In the genomic region with DNA sequence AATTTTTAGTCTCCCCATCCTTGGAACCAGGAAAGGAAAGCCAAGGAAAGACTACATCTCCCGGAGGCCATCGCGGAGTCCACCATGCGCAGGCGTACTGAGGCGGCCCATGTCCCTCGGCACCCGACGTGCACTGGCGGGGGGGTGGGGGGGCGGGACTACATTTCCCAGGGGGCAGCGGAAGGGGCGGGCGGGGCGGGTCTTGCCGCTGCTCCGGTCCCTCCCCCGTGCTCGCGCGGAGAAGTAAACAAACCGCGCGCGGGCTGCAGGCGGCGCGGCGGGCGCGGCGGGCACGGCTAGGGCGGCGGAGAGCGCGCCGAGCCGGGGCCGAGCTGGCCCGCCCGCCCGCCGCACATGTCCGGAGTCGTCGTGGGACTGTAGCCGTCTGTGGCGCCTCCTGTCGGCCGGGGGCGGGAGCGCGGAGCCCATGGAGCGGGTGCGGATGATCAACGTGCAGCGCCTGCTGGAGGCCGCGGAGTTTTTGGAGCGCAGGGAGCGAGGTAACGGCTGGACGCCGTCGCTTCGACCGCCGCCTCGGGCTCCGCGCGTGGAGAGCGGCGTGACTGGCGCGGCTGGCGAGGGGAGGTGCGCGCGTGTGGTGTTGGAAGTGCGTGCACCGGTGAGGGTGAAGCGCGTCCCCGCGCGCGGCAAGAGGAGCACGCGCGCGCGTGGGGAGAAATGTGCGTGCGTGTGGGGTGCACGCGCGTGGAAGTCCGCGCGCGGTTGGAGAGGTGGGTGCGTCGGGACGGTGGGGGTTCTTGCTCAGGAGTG, we compare ENCODE assay signal across 8 mouse cellular contexts. TPM values are rescaled to one million over a fixed set of nuclear protein-coding genes. Genes with fewer than 3 reads are reported as not detected.
DNase-seq lines count a peak whose midpoint lies in the region; ATAC-seq and TF ChIP-seq lines count a peak whose summit lies in the region.

No protein-coding gene starts in this region.

- TF ChIP-seq POLR2A in bone marrow macrophage, adult 2 months (IDR thresholded peaks at IDR 0.05; ENCODE audit: borderline replicate concordance, low read depth, low read length): no peak
- peak; percentile 14; the same call in 1 of the 2 replicates for TF ChIP-seq POLR2A in liver, adult 2 months (IDR thresholded peaks at IDR 0.05; ENCODE audit: extremely low read depth, insufficient read depth, low read length)

- WGBS in heart, embryonic 11.5 days (ENCODE audit: insufficient replicate concordance): under 1% methylated on average over 76 of the region's 106 CpGs
- under 1% methylated on average over 62 of the region's 106 CpGs for WGBS in kidney, embryonic 16.5 days
- WGBS in liver, adult 2 months: under 1% methylated on average over 81 of the region's 106 CpGs

- TF ChIP-seq CTCF in bone marrow macrophage, adult 2 months (IDR thresholded peaks at IDR 0.05; ENCODE audit: low read depth, low read length): 0 out of 2 replicates have a peak, but pooled peaks have one; percentile 29
- TF ChIP-seq CTCF in liver, adult 2 months (IDR thresholded peaks at IDR 0.05; ENCODE audit: low read depth, low read length): peak; percentile 76

- peak overlapping the region; percentile 96 for H3K4me2 ChIP-seq in heart, embryonic 11.5 days
- H3K4me2 ChIP-seq in kidney, embryonic 16.5 days (replicated peaks; ENCODE audit: low read depth, low read length): peak overlapping the region; percentile 92

- peak overlapping the region; percentile 76 for H3K4me3 ChIP-seq in bone marrow macrophage, adult 2 months (ENCODE audit: insufficient read depth, low read length)
- H3K4me3 ChIP-seq in heart, embryonic 11.5 days (ENCODE audit: low read depth, low read length): peak overlapping the region; percentile 83
- peak overlapping the region; percentile 90 for H3K4me3 ChIP-seq in kidney, embryonic 16.5 days (ENCODE audit: low read length)
- H3K4me3 ChIP-seq in liver, adult 2 months (ENCODE audit: insufficient read depth, low read depth, low read length): peak overlapping the region; percentile 96

- H3K9ac ChIP-seq in heart, embryonic 11.5 days (ENCODE audit: low read depth, low read length): peak overlapping the region; percentile 77
- H3K9ac ChIP-seq in kidney, embryonic 16.5 days (replicated peaks; ENCODE audit: low read length): peak overlapping the region; percentile 78
- peak overlapping the region; percentile 95 for H3K9ac ChIP-seq in liver, adult 2 months (ENCODE audit: low read depth, low read length)

- peaks cover 4% of the 10 kb centered on the region for H3K36me3 ChIP-seq in heart, embryonic 11.5 days (ENCODE audit: control insufficient read depth, insufficient read depth, low read length)
- H3K36me3 ChIP-seq in kidney, embryonic 16.5 days (ENCODE audit: insufficient read depth, low read length): peaks cover 19% of the 10 kb centered on the region
- peaks cover 3% of the 10 kb centered on the region; the same call in 1 of the 2 replicates for H3K36me3 ChIP-seq in liver, adult 2 months (ENCODE audit: control insufficient read depth, insufficient read depth, low read length)

- peaks cover 29% of the 10 kb centered on the region for H3K4me1 ChIP-seq in bone marrow macrophage, adult 2 months (ENCODE audit: control insufficient read depth, insufficient read depth, low read length)
- H3K4me1 ChIP-seq in heart, embryonic 11.5 days (ENCODE audit: control insufficient read depth, insufficient read depth, low read length): peaks cover 21% of the 10 kb centered on the region
- H3K4me1 ChIP-seq in kidney, embryonic 16.5 days (ENCODE audit: insufficient read depth, low read length): peaks cover 28% of the 10 kb centered on the region
- H3K4me1 ChIP-seq in liver, adult 2 months (ENCODE audit: control insufficient read depth, insufficient read depth, low read length): peaks cover 5% of the 10 kb centered on the region; the same call in 1 of the 2 replicates

- no peaks in the 10 kb centered on the region for H3K9me3 ChIP-seq in heart, embryonic 11.5 days (replicated peaks; ENCODE audit: control insufficient read depth, low read length)
- H3K9me3 ChIP-seq in kidney, embryonic 16.5 days (ENCODE audit: low read length): no peaks in the 10 kb centered on the region

- peak; percentile 94 for DNase-seq in B cell, adult 2 months
- peak; percentile 79 for DNase-seq in liver, adult 2 months (ENCODE audit: extremely low read depth, low read depth, low spot score)
- peak; percentile 82 to 88 for DNase-seq in spleen, postnatal 36 days (ENCODE audit: low spot score in 2 of 2)

- peak; percentile 64 for ATAC-seq in erythroblast, adult 5-6 weeks (replicated peaks; ENCODE audit: low FRiP score, poor library complexity, severe bottlenecking)
- peak; percentile 83 for ATAC-seq in heart, embryonic 11.5 days (replicated peaks; ENCODE audit: insufficient number of reproducible peaks, low FRiP score, low TSS enrichment)
- peak; percentile 81 for ATAC-seq in kidney, embryonic 16.5 days (ENCODE audit: low FRiP score, low TSS enrichment)
- ATAC-seq in monocyte, adult 5-6 weeks (replicated peaks; ENCODE audit: insufficient number of reproducible peaks, low FRiP score, low TSS enrichment, poor library complexity, severe bottlenecking): peak; percentile 63

- H3K79me2 ChIP-seq in liver, adult 2 months (ENCODE audit: control insufficient read depth, insufficient read depth, low read length): no peaks in the 10 kb centered on the region

- H3K27ac ChIP-seq in bone marrow macrophage, adult 2 months (ENCODE audit: insufficient read depth, low read depth, low read length): peak overlapping the region; percentile 29
- peak overlapping the region; percentile 76 for H3K27ac ChIP-seq in heart, embryonic 11.5 days (ENCODE audit: low read depth, low read length)
- H3K27ac ChIP-seq in kidney, embryonic 16.5 days (ENCODE audit: low read length): peak overlapping the region; percentile 80
- H3K27ac ChIP-seq in liver, adult 2 months (replicated peaks; ENCODE audit: insufficient read depth, low read depth, low read length): peak overlapping the region; percentile 48

- H3K27me3 ChIP-seq in heart, embryonic 11.5 days (ENCODE audit: control insufficient read depth, insufficient read depth, low read length): no peaks in the 10 kb centered on the region
- no peaks in the 10 kb centered on the region for H3K27me3 ChIP-seq in kidney, embryonic 16.5 days (ENCODE audit: insufficient read depth, low read length)
- H3K27me3 ChIP-seq in liver, adult 2 months (ENCODE audit: control insufficient read depth, insufficient read depth, low read length): no peaks in the 10 kb centered on the region

RNA-seq across cellular contexts. Expression of a gene that starts 19.1 kb away (rescaled TPM):
- 48.3 and 49.2 TPM in 2 replicates for polyA plus RNA-seq in bone marrow macrophage, adult 2 months (2012; ENCODE audit: insufficient read depth, insufficient read length, missing spikeins)
- 71.1 and 75.4 TPM in 2 replicates for total RNA-seq in erythroblast, adult 5-6 weeks (2015; ENCODE audit: low replicate concordance)
- 156 and 229 TPM in 2 replicates for total RNA-seq in erythroblast, adult 5-6 weeks (2017; ENCODE audit: low replicate concordance)
- polyA plus RNA-seq in heart, embryonic 11.5 days (2014; fragmentation: Nextera tagmentation; extraction: Ambion mirVana): 33.1 and 36.6 TPM in 2 replicates
- polyA plus RNA-seq in kidney, embryonic 16.5 days (2015; fragmentation: Nextera tagmentation; extraction: Ambion mirVana): 19.2 and 32.1 TPM in 2 replicates
- total RNA-seq in liver, adult 2 months (2014; rRNA removed): 16.0 and 16.1 TPM in 2 replicates
- polyA plus RNA-seq in liver, adult 2 months (2012; rRNA removed): 11.8 and 15.7 TPM in 2 replicates
- 87.9 to 137 TPM (median 113 TPM) in 3 replicates for total RNA-seq in monocyte, adult 5-6 weeks (2017)

RNA-seq across cellular contexts. Expression of a gene that starts 42.2 kb away (rescaled TPM):
- not detected in 2 replicates for polyA plus RNA-seq in bone marrow macrophage, adult 2 months (2012; ENCODE audit: insufficient read depth, insufficient read length, missing spikeins)
- not detected in 2 replicates for total RNA-seq in erythroblast, adult 5-6 weeks (2015; ENCODE audit: low replicate concordance)
- total RNA-seq in erythroblast, adult 5-6 weeks (2017; ENCODE audit: low replicate concordance): not detected in 2 replicates
- polyA plus RNA-seq in heart, embryonic 11.5 days (2014; fragmentation: Nextera tagmentation; extraction: Ambion mirVana): 2.1 and 3.5 TPM in 2 replicates
- not detected in 2 replicates for polyA plus RNA-seq in kidney, embryonic 16.5 days (2015; fragmentation: Nextera tagmentation; extraction: Ambion mirVana)
- not detected in 2 replicates for total RNA-seq in liver, adult 2 months (2014; rRNA removed)
- polyA plus RNA-seq in liver, adult 2 months (2012; rRNA removed): not detected in 2 replicates
- total RNA-seq in monocyte, adult 5-6 weeks (2017): not detected in 3 replicates

Comparison
In these comparisons a context has a peak if more than half of its experiments do, and no peak if none do; other contexts are left out.
1. Peak in every context shown above with its lines: DNase-seq, ATAC-seq, H3K4me3 ChIP-seq and H3K27ac ChIP-seq.
2. H3K27ac ChIP-seq: peak in every context shown above with its lines; median percentile 80 in kidney, embryonic 16.5 days; 76 in heart, embryonic 11.5 days; 48 in liver, adult 2 months; 29 in bone marrow macrophage, adult 2 months.